ENCODE assay signal across 17 mouse cellular contexts in genomic region chr2:58156108-58156415, GRCm38 (mm10). TPM values are rescaled to one million over a fixed set of nuclear protein-coding genes. Genes with fewer than 3 reads are reported as not detected.
A peak's percentile ranks its signal among the peaks of the same experiment; 100 is the strongest.
DNase-seq lines count a peak whose midpoint lies in the region; ATAC-seq and TF ChIP-seq lines count a peak whose summit lies in the region.
"Had no signal": no experiment of that assay in that cellular context is flagged by ENCODE, and none has a peak within 500 bp of the region (broad histone marks: within the 10 kb centered on the region; RNA-seq: fewer than 3 reads in every experiment).

No protein-coding gene starts in this region.

- no peak for TF ChIP-seq EP300 in liver, embryonic 14.5 days (IDR thresholded peaks at IDR 0.05; ENCODE audit: low read depth)

- 60% methylated on average over 5 of the region's 5 CpGs for WGBS in heart, embryonic 15.5 days
- 14% methylated on average over 5 of the region's 5 CpGs for WGBS in liver, embryonic 14.5 days (ENCODE audit: insufficient replicate concordance)
- 93% methylated on average over 5 of the region's 5 CpGs for WGBS in midbrain, embryonic 13.5 days

- DNase-seq in heart, adult 18-20 months = no peak
- peak; percentile 36 for DNase-seq in thymus, postnatal 14 days
- DNase-seq in thymus, postnatal 10 days (ENCODE audit: low spot score in 2 of 2) = no peak
- no peak for DNase-seq in liver, embryonic 14.5 days (ENCODE audit: low read depth in 3 of 3, low spot score in 3 of 3)
- no peak for DNase-seq in cerebellum, adult 8-10 months
- DNase-seq in adipocyte (ENCODE audit: low spot score) = no peak
- DNase-seq: adrenal gland, adult 8-10 months; forebrain, postnatal 0 days; gastrocnemius, postnatal 14 days; heart, postnatal 36 days; kidney, postnatal 10 days; left cerebral cortex, postnatal 4 days had no signal

- peaks cover 9% of the 10 kb centered on the region; the same call in 1 of the 2 replicates for H3K4me1 ChIP-seq in heart, embryonic 15.5 days (replicated peaks)
- H3K4me1 ChIP-seq in liver, embryonic 14.5 days (replicated peaks; ENCODE audit: control insufficient read depth in 2 of 2, insufficient read depth in 2 of 2, low read length in 1 of 2) = peaks cover 0 to 12% of the 10 kb centered on the region in 2 experiments; a peak in 2 of 4 replicates
- H3K4me1 ChIP-seq in midbrain, embryonic 13.5 days (replicated peaks) = no peaks in the 10 kb centered on the region
- H3K4me1 ChIP-seq: midbrain, embryonic 12.5 days had no signal

- no peak overlapping the region for H3K4me2 ChIP-seq in heart, embryonic 15.5 days
- peak overlapping the region; percentile 63 for H3K4me2 ChIP-seq in liver, embryonic 14.5 days (ENCODE audit: low read depth)
- no peak overlapping the region for H3K4me2 ChIP-seq in midbrain, embryonic 13.5 days (replicated peaks)
- H3K4me2 ChIP-seq: midbrain, embryonic 12.5 days; neural tube, embryonic 13.5 days had no signal

- no peaks in the 10 kb centered on the region for H3K36me3 ChIP-seq in heart, embryonic 15.5 days
- H3K36me3 ChIP-seq in liver, embryonic 14.5 days (replicated peaks; ENCODE audit: control insufficient read depth, insufficient read depth, low read depth) = no peaks in the 10 kb centered on the region
- H3K36me3 ChIP-seq in midbrain, embryonic 13.5 days = no peaks in the 10 kb centered on the region
- H3K36me3 ChIP-seq: midbrain, embryonic 12.5 days; neural tube, embryonic 13.5 days had no signal

- H3K4me3 ChIP-seq in heart, embryonic 15.5 days = no peak overlapping the region
- H3K4me3 ChIP-seq in liver, embryonic 14.5 days (ENCODE audit: insufficient read depth in 1 of 2, low read depth in 2 of 2, low read length in 2 of 2) = peak overlapping the region; percentile 32 to 40
- no peak overlapping the region for H3K4me3 ChIP-seq in midbrain, embryonic 13.5 days (replicated peaks)
- H3K4me3 ChIP-seq: midbrain, embryonic 12.5 days; neural tube, embryonic 13.5 days had no signal

- no peaks in the 10 kb centered on the region for H3K9me3 ChIP-seq in heart, embryonic 15.5 days (replicated peaks)
- no peaks in the 10 kb centered on the region for H3K9me3 ChIP-seq in liver, embryonic 14.5 days (ENCODE audit: control insufficient read depth, low read length)
- no peaks in the 10 kb centered on the region for H3K9me3 ChIP-seq in midbrain, embryonic 13.5 days
- H3K9me3 ChIP-seq: midbrain, embryonic 12.5 days; neural tube, embryonic 13.5 days had no signal

- no peak for ATAC-seq in heart, embryonic 15.5 days (replicated peaks; ENCODE audit: insufficient number of reproducible peaks, insufficient read depth, low FRiP score, low read depth)
- peak; percentile 45; the same call in 1 of the 2 replicates for ATAC-seq in liver, embryonic 14.5 days (ENCODE audit: insufficient read depth)
- no peak for ATAC-seq in midbrain, embryonic 13.5 days
- ATAC-seq: Patski had no signal

- H3K27me3 ChIP-seq in heart, embryonic 15.5 days = no peaks in the 10 kb centered on the region
- H3K27me3 ChIP-seq in liver, embryonic 14.5 days (ENCODE audit: control insufficient read depth, insufficient read depth, low read length) = no peaks in the 10 kb centered on the region
- H3K27me3 ChIP-seq in midbrain, embryonic 13.5 days = no peaks in the 10 kb centered on the region
- H3K27me3 ChIP-seq: midbrain, embryonic 12.5 days; neural tube, embryonic 13.5 days; Patski had no signal

- TF ChIP-seq CTCF in liver, embryonic 14.5 days (IDR thresholded peaks at IDR 0.05; ENCODE audit: low read depth) = no peak

- H3K27ac ChIP-seq in heart, embryonic 15.5 days = peak overlapping the region; percentile 32; the same call in 1 of the 2 replicates
- no peak overlapping the region for H3K27ac ChIP-seq in liver, embryonic 14.5 days
- H3K27ac ChIP-seq in midbrain, embryonic 13.5 days = no peak overlapping the region
- H3K27ac ChIP-seq: midbrain, embryonic 12.5 days; neural tube, embryonic 13.5 days had no signal

- no peak overlapping the region for H3K9ac ChIP-seq in heart, embryonic 15.5 days
- no peak overlapping the region for H3K9ac ChIP-seq in liver, embryonic 14.5 days (replicated peaks)
- no peak overlapping the region for H3K9ac ChIP-seq in midbrain, embryonic 13.5 days (replicated peaks)
- H3K9ac ChIP-seq: forebrain, postnatal 0 days; midbrain, embryonic 12.5 days; neural tube, embryonic 13.5 days had no signal

RNA-seq across cellular contexts. Expression of gene Cytip, which starts 39.3 kb away (rescaled TPM):
- 1.5 and 3.4 TPM in 2 replicates for polyA plus RNA-seq in heart, embryonic 15.5 days (2015; fragmentation: Nextera tagmentation; extraction: Ambion mirVana)
- 1 to 10 TPM; 1.9 to 4.3 TPM for total RNA-seq in heart, adult 18-20 months (2021)
- 0.75 and 1.4 TPM in 2 replicates for polyA plus RNA-seq in liver, embryonic 14.5 days (2012; rRNA removed)
- 1.8 and 2.7 TPM in 2 replicates for polyA plus RNA-seq in liver, embryonic 14.5 days (2014; fragmentation: Nextera tagmentation; extraction: Ambion mirVana)
- 0.34 and 0.50 TPM in 2 replicates for polyA plus RNA-seq in midbrain, embryonic 13.5 days (2015; fragmentation: Nextera tagmentation; extraction: Ambion mirVana)

Comparison
In these comparisons a context has a peak if more than half of its experiments do, and no peak if none do; other contexts are left out.
1. H3K4me3 ChIP-seq: peak in liver, embryonic 14.5 days (2 of 2); none in heart, embryonic 15.5 days (single experiment) and midbrain, embryonic 13.5 days (single experiment).